Mouse (Mus musculus) thymus, adult 2 months (tissue): ENCODE results near the gene 1600014C23Rik.

ENCODE experiments used
- CTCF ChIP-seq: fragments of 200-500 bp; IDR thresholded peaks from 2 replicates; pipeline ENCODE4 v1.5.1; 2012; ENCODE audit warnings: mild to moderate bottlenecking, control low read depth, low read length, moderate library complexity, borderline replicate concordance; ENCODE audit not compliant: control insufficient read depth, poor library complexity, insufficient read depth; ENCODE audit errors: extremely low read depth
- POLR2A ChIP-seq: fragments of 200-500 bp; IDR thresholded peaks from 2 replicates; pipeline ENCODE4 v1.6.1; 2012; ENCODE audit warnings: mild to moderate bottlenecking, low read length, control low read depth, moderate library complexity; ENCODE audit not compliant: control insufficient read depth, poor library complexity, insufficient read depth; ENCODE audit errors: extremely low read depth

GRCm38 (mm10) chr17:45698368-45698767, 35.3 kb downstream of the 1600014C23Rik start:
- TF ChIP-seq CTCF (no peak), POLR2A (no peak)
